Mouse (Mus musculus) testis, adult 2 months (tissue): ENCODE results near the gene Foxj1.

ENCODE experiments used
- CTCF ChIP-seq: fragments of 200-500 bp; IDR thresholded peaks from 2 replicates; pipeline ENCODE4 v1.5.1; 2012; ENCODE audit warnings: low read depth, mild to moderate bottlenecking, inconsistent platforms, low read length, moderate library complexity; ENCODE audit not compliant: control insufficient read depth, insufficient read depth, insufficient replicate concordance
- POLR2A ChIP-seq: fragments of 200-500 bp; IDR thresholded peaks from 2 replicates; pipeline ENCODE4 v1.6.1; 2012; ENCODE audit warnings: low read depth, mild to moderate bottlenecking, inconsistent platforms, low read length, moderate library complexity; ENCODE audit not compliant: control insufficient read depth

DNA sequence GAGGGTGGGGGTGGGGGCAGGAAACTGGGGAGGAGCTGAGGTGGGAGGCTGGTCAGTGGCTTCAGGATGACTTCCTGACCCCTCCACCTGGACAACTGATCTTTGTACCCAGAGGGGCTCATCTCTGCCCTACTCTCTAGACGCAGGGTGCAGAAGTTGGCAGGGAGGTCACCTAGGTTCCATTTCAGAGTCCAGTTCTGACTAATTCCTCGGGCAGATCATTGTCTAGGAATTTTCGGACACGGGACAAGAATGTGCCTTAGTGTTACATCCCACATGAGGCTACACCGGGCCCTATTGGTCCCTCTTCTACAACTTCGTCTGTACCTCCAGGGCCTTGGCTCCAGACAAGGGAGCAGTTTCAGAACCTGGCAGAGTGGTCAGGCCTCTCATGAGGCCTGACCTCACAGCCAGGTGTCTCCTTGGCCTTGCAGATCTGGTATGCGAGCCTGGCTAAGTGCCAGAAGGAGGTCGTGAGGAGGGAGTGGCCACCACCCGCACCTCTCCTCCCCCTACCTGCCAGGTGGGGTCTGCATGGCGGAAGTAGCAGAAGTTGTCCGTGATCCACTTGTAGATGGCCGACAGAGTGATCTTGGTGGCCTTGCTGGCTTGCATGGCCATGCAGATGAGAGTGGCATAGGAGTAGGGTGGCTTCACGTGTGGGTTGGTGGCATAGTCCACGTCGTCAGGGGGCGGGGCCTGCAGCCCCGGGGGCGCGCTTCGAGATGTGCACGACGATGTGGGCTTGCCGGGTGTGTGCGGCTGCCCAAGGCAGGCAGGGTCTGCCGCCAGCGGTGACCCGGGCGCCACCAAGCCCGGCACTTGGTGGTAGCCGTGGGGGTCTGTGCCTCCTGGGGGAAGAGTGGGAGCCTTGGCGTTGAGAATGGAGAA is 1.4 kb downstream of the Foxj1 start:
- TF ChIP-seq CTCF, result no peak
- TF ChIP-seq POLR2A, result no peak
